Mouse (Mus musculus) bone marrow macrophage, adult 2 months (primary cell): ENCODE measurements around the gene Rnf225. TPM values are rescaled to one million over a fixed set of nuclear protein-coding genes. Genes with fewer than 3 reads are reported as not detected.
"Not testable (repeated sequence)": the region's sequence is repeated elsewhere in the genome, so short reads cannot be mapped to it uniquely, and the experiment has no call there.

Experiments
- H3K27ac ChIP-seq: 2 replicates; pipeline ENCODE4 v1.5.1; 2012; ENCODE audit warnings: low read depth, low read length; ENCODE audit not compliant: insufficient read depth
- H3K4me1 ChIP-seq: 2 replicates; pipeline ENCODE4 v1.6.1; 2012; ENCODE audit warnings: low read length; ENCODE audit not compliant: control insufficient read depth, insufficient read depth
- H3K4me3 ChIP-seq: 2 replicates; pipeline ENCODE4 v1.5.1; 2012; ENCODE audit warnings: mild to moderate bottlenecking, low read length, moderate library complexity; ENCODE audit not compliant: insufficient read depth
- CTCF ChIP-seq: IDR thresholded peaks from 2 replicates; pipeline ENCODE4 v1.5.1; 2012; ENCODE audit warnings: low read depth, mild to moderate bottlenecking, low read length, moderate library complexity
- POLR2A ChIP-seq: IDR thresholded peaks from 2 replicates; pipeline ENCODE4 v1.6.1; 2012; ENCODE audit warnings: mild to moderate bottlenecking, low read depth, low read length, borderline replicate concordance
- polyA plus RNA-seq: library from polyadenylated mRNA; stranded (reverse); fragments of >200 nt; gene quantifications from 2 replicates; pipeline ENCODE4 v1.2.4, GENCODE M21; 2012; ENCODE audit not compliant: missing spikeins, insufficient read depth, insufficient read length

Rnf225 gene
- polyA plus RNA-seq, 1 experiment: not detected

DNA sequence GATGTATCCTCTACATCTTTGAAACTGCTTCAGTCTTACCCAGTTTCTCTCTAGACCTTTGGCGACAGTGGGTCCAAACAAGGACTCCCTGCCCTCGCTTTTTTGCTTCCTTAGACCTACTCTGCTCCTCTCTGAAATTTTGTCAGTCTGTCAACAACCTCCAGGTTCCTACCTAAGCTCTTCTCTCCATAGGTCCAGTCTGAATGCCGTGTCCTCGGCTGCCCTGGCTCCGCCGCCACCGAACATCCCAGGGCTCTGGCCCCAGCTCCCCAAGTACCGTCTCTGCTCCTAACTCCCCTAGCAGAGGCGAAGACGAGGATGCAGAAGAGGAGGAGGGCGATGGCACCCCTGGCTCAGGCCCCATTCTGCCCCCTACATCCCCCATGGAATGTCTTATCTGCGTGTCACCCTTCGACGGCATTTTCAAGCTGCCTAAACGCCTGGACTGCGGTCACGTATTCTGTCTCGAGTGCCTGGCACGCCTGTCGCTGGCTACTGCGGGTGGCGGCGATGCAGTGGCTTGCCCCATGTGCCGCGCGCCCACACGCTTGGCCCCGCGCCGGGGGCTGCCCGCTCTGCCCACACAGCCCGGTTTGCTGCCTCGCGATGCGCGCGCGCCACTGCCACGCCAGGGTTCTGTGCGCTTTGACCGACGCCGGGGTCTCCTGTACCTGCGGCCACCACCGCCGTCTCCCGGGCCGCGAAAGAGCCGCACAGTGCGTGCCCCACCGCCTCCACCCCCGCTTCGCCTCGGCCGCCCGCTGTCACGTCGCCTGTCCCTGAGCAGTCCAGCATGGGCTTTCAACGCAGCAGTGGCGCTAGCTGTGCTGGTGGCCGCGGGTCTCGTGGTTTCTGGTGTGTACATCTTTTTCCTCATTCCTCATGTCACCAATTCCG is 725 bp downstream of the Rnf225 start:
- TF ChIP-seq CTCF (no peak), POLR2A (no peak)
- no peak overlapping the region for H3K4me3 ChIP-seq
- no peak overlapping the region for H3K27ac ChIP-seq
- no peaks in the 10 kb centered on the region for H3K4me1 ChIP-seq

DNA sequence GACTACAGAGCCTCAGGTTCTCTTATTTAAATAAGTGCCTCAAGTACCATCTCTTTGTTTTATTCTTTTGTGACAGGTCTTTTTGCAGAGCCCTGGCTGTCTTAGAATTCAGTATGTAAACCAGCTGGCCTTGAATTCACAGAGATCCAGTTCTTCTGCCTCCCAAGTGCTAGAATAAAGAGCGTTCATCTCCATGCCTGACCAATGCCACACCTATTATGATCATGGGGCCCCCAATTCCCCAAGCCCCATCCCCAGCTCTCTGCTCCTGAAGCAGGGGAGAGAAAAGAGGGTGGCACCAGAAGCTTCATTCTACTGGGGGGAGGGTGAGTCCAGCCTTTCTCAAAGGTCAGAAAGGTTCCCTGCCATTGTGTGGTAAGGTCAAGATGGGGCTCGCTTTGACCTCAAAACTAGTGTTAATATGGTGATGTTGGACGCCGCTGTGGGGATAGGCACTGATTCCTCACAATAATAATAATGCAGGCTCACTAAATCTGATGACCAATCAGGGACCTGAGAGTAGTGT is 6.5 kb downstream of the Rnf225 start:
- TF ChIP-seq POLR2A: no peak
- no peak for TF ChIP-seq CTCF
- Histone ChIP-seq H3K27ac (no peak overlapping the region), H3K4me1 (no peaks in the 10 kb centered on the region), H3K4me3 (no peak overlapping the region)

- Histone ChIP-seq H3K4me1 (no peaks in the 10 kb centered on the region), H3K4me3 (no peak overlapping the region), H3K27ac (no peak overlapping the region)
- no peak for TF ChIP-seq POLR2A
- TF ChIP-seq CTCF: no peak
Observed at GRCm38 (mm10) chr7:12934808-12935207, 7.6 kb downstream of the Rnf225 start.

DNA sequence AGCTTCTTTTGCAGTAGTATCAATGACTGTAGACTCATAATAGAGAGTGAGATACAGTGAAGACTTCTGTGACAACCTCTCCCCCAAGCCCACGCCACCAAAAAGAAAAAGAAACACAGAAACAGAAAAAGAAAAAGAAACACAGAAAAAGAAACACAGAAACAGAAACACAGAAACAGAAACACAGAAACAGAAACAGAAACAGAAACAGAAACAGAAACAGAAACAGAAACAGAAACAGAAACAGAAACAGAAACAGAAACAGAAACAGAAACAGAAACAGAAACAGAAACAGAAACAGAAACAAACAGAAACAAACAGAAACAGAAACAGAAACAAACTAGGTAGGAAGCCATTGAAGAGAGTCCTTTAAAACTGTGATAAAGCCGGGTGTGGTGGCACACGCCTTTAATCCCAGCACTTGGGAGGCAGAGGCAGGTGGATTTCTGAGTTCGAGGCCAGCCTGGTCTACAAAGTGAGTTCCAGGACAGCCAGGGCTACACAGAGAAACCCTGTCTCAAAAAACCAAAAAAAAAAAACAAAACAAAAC is 10.1 kb downstream of the Rnf225 start:
- H3K27ac ChIP-seq, H3K4me3 ChIP-seq, H3K4me1 ChIP-seq: not testable (repeated sequence)

- TF ChIP-seq CTCF: no peak
- no peak for TF ChIP-seq POLR2A
- no peaks in the 10 kb centered on the region for H3K4me1 ChIP-seq
- no peak overlapping the region for H3K27ac ChIP-seq
- H3K4me3 ChIP-seq: no peak overlapping the region
Observed at GRCm38 (mm10) chr7:12940599-12940998, 13.4 kb downstream of the Rnf225 start.

GRCm38 (mm10) chr7:12943488-12943887 is 16.3 kb downstream of the Rnf225 start:
- H3K4me1 ChIP-seq: no peaks in the 10 kb centered on the region
- TF ChIP-seq POLR2A (no peak), CTCF (0 out of 2 replicates have a peak, but pooled peaks have one; percentile 23)
- H3K4me3 ChIP-seq: no peak overlapping the region
- H3K27ac ChIP-seq: no peak overlapping the region

DNA sequence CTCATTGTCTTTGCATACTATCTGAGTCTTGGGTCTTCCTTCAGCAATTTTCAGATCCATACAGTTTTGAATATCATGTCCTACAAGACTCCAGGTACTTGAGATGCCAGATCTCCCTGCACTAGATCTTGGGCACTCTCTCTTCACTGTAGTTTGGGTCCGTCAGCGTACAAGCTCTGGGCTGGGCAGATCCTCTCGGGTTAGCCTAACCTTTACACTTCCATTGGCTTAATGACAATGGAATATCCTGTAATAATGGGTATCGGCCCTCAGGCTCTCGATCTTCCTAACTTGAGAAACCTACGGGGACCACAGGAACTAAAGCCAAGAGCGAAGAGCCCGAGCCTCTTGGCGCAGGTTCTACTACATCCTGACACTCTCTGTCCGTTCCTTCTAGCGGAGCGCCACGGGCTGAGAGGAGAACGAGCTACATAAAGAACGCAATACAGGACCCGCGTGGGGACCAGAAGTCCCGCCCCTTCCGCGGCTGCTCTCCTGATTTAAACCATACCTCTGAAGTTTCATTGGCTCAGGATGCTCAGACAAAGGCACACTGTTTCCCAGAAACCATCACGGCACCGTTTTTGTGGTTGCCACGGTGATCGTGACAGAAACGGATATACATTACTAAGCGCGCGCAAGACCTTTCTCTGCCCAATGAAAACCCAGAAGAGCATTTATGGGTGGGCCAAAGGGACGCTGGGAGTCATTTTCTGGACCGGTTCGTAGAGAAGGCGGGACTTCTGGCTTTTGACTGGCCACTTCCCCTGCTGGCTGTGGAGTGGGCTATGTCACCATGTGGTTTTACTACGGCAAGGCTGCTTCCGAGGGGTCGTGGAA is 22.0 kb downstream of the Rnf225 start:
- Histone ChIP-seq H3K27ac (peak overlapping the region; percentile 46), H3K4me1 (peaks cover 9% of the 10 kb centered on the region), H3K4me3 (peak overlapping the region; percentile 76)
- 0 out of 2 replicates have a peak, but pooled peaks have one; percentile 55 for TF ChIP-seq POLR2A
- TF ChIP-seq CTCF: no peak

DNA sequence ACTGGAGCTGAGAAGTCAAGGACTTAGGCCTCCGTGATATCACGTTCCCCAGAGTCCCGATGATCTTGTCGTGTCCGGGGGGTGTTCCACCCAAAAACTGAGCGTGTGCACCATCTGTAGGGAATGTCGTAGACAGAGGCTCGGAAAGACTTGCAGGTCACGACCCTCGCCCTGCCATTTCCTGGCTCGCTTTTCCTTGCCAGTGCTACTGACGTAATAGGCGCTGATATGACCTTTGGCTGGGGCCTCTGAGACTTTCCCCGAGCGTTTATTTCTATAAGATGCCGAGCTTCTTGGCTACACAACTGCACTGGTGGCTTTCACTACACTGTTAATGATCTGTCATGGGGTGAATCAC is 22.6 kb downstream of the Rnf225 start:
- Histone ChIP-seq H3K27ac (peak overlapping the region; percentile 46), H3K4me3 (peak overlapping the region; percentile 76)
- TF ChIP-seq POLR2A: no peak
- no peak for TF ChIP-seq CTCF

DNA sequence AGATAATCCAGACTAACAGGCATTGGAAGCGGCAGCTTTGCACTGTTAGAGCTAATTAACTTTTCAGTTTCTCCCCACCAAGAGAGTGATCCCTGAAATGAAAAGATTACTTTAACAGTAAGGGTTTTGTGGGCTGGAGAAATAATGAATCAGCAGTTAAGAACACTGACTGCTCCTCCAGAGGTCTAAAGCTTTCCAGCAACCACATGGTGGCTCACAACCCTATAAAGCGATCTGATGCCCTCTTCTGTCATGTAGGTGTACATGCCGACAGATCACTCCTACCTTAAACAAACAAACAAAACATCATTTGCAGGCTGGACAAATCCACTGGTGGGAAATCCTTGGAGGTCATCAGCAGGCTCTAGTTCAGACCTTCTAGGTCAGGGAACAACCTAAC is 27.7 kb downstream of the Rnf225 start:
- H3K4me1 ChIP-seq: peaks cover 17% of the 10 kb centered on the region
- no peak overlapping the region for H3K27ac ChIP-seq
- no peak for TF ChIP-seq POLR2A
- no peak for TF ChIP-seq CTCF
- no peak overlapping the region for H3K4me3 ChIP-seq

More for the DNA sequence above, 22.6 kb downstream of the Rnf225 start:
- peaks cover 12% of the 10 kb centered on the region for H3K4me1 ChIP-seq

- Histone ChIP-seq H3K4me1 (peaks cover 14% of the 10 kb centered on the region), H3K4me3 (no peak overlapping the region), H3K27ac (no peak overlapping the region)
- TF ChIP-seq CTCF (no peak), POLR2A (no peak)
Observed at GRCm38 (mm10) chr7:12957511-12957910, 30.3 kb downstream of the Rnf225 start.
